Mouse (Mus musculus): Measurements from ENCODE around the gene Galnt2.

Galnt2 gene

GRCm38 (mm10) chr8:124368213-124368612, 137.0 kb downstream of the Galnt2 start:
- peak; percentile 20 for DNase-seq (ENCODE audit: extremely low read depth, low read depth)

GRCm38 (mm10) chr8:124370422-124371183, 139.4 kb downstream of the Galnt2 start:
- no peak for DNase-seq (ENCODE audit: extremely low read depth, low read depth)

- no peak for DNase-seq (ENCODE audit: extremely low read depth, low read depth)
Observed at GRCm38 (mm10) chr8:124371410-124372123, 140.4 kb downstream of the Galnt2 start.

- DNase-seq (ENCODE audit: extremely low read depth, low read depth), result no peak
Observed at GRCm38 (mm10) chr8:124373753-124374152, 142.6 kb downstream of the Galnt2 start.

GRCm38 (mm10) chr8:124375168-124375567, 144.0 kb downstream of the Galnt2 start:
- no peak for DNase-seq (ENCODE audit: extremely low read depth, low read depth)

- no peak for DNase-seq (ENCODE audit: extremely low read depth, low read depth)
Observed at GRCm38 (mm10) chr8:124375727-124376126, 144.5 kb downstream of the Galnt2 start.

GRCm38 (mm10) chr8:124376406-124376805, 145.2 kb downstream of the Galnt2 start:
- no peak for DNase-seq (ENCODE audit: extremely low read depth, low read depth)

- DNase-seq (ENCODE audit: extremely low read depth, low read depth), result no peak
Observed at GRCm38 (mm10) chr8:124379289-124379688, 148.1 kb downstream of the Galnt2 start.

- no peak for DNase-seq (ENCODE audit: extremely low read depth, low read depth)
Observed at GRCm38 (mm10) chr8:124382235-124382634, 151.0 kb downstream of the Galnt2 start.

- DNase-seq (ENCODE audit: extremely low read depth, low read depth), result no peak
Observed at GRCm38 (mm10) chr8:124384336-124384735, 153.1 kb downstream of the Galnt2 start.

- DNase-seq (ENCODE audit: extremely low read depth, low read depth), result no peak
Observed at GRCm38 (mm10) chr8:124386225-124386899, 155.2 kb downstream of the Galnt2 start.

- DNase-seq (ENCODE audit: extremely low read depth, low read depth), result no peak
Observed at GRCm38 (mm10) chr8:124389495-124389894, 158.3 kb downstream of the Galnt2 start.

GRCm38 (mm10) chr8:124391191-124391590, 160.0 kb downstream of the Galnt2 start:
- DNase-seq (ENCODE audit: extremely low read depth, low read depth), result no peak

GRCm38 (mm10) chr8:124392271-124393012, 161.3 kb downstream of the Galnt2 start:
- no peak for DNase-seq (ENCODE audit: extremely low read depth, low read depth)

- no peak for DNase-seq (ENCODE audit: extremely low read depth, low read depth)
Observed at GRCm38 (mm10) chr8:124393013-124393412, 161.8 kb downstream of the Galnt2 start.

GRCm38 (mm10) chr8:124393927-124394326, 162.7 kb downstream of the Galnt2 start:
- DNase-seq (ENCODE audit: extremely low read depth, low read depth), result no peak

- no peak for DNase-seq (ENCODE audit: extremely low read depth, low read depth)
Observed at GRCm38 (mm10) chr8:124394951-124395350, 163.8 kb downstream of the Galnt2 start.
